Mouse (Mus musculus) heart, adult 2 months (tissue): ENCODE results near the gene Cd3d. TPM values are rescaled to one million over a fixed set of nuclear protein-coding genes. Genes with fewer than 3 reads are reported as not detected.

Experiments
- DNase-seq, 2 experiments: peaks; one replicate each; pipeline ENCODE4 v3.0.0; 2021
- H3K27ac ChIP-seq: fragments of 200-600 bp; 2 replicates; pipeline ENCODE4 v1.8.1; 2022
- H3K27me3 ChIP-seq: fragments of 200-500 bp; 2 replicates; pipeline ENCODE4 v1.6.1; 2012; ENCODE audit warnings: mild to moderate bottlenecking, low read length, inconsistent platforms, mixed read lengths; ENCODE audit not compliant: control insufficient read depth, insufficient read depth
- H3K36me3 ChIP-seq: fragments of 200-500 bp; 2 replicates; pipeline ENCODE4 v1.6.1; 2012; ENCODE audit warnings: low read length, inconsistent platforms; ENCODE audit not compliant: control insufficient read depth, insufficient read depth
- H3K4me1 ChIP-seq: fragments of 200-500 bp; 2 replicates; pipeline ENCODE4 v1.6.1; 2011; ENCODE audit warnings: low read length; ENCODE audit not compliant: control insufficient read depth, insufficient read depth
- H3K4me3 ChIP-seq: fragments of 200-600 bp; 2 replicates; pipeline ENCODE4 v1.8.1; 2022
- H3K79me2 ChIP-seq: fragments of 200-500 bp; replicated peaks from 2 replicates; pipeline ENCODE4 v1.6.1; 2012; ENCODE audit warnings: mild to moderate bottlenecking, inconsistent platforms, low read length, moderate library complexity, mixed read lengths; ENCODE audit not compliant: control insufficient read depth, insufficient read depth
- H3K9ac ChIP-seq: fragments of 200-500 bp; 2 replicates; pipeline ENCODE4 v1.6.1; 2012; ENCODE audit warnings: low read depth, mild to moderate bottlenecking, control low read depth, inconsistent platforms, low read length, mixed read lengths
- CTCF ChIP-seq: fragments of 200-600 bp; IDR thresholded peaks from 2 replicates; pipeline ENCODE4 v1.8.1; 2022; ENCODE audit warnings: antibody characterized with exemption, mild to moderate bottlenecking, moderate library complexity
- EP300 ChIP-seq: fragments of 200-500 bp; IDR thresholded peaks from 2 replicates; pipeline ENCODE4 v1.6.1; 2011; ENCODE audit warnings: low read depth, low read length, control low read depth; ENCODE audit not compliant: insufficient read depth
- POLR2A ChIP-seq: fragments of 200-500 bp; IDR thresholded peaks from 2 replicates; pipeline ENCODE4 v1.6.1; 2011; ENCODE audit warnings: mild to moderate bottlenecking, low read depth, low read length, control low read depth; ENCODE audit not compliant: insufficient read depth
- WGBS: fragments of 180-500 bp; shearing (Covaris S2); methylation state at CpG from one replicate; pipeline ENCODE4 v1.1.7; 2018; 5-methylcytosine and 5-hydroxymethylcytosine counted together
- intact Hi-C: fragments of 180-260 bp; cut with DNase I; formaldehyde crosslinking; loops from one replicate; pipeline ENCODE4 v1.15.1; 2025
- polyA plus RNA-seq: library from polyadenylated mRNA; depleted of rRNA; stranded (reverse); fragments of >200 nt; gene quantifications from 2 replicates; pipeline ENCODE4 v1.2.3, GENCODE M21; 2012
- total RNA-seq, 2 experiments: library from RNA; stranded (reverse); gene quantifications; 2 replicates each; pipeline ENCODE4 v1.2.3; 2021

The Cd3d gene
- total and polyA plus RNA-seq, 3 experiments = 0.66 to 0.92 TPM; not detected in 1

GRCm38 (mm10) chr9:45007404-45007803, 25.8 kb downstream of the Cd3d start:
- TF ChIP-seq EP300 (no peak), POLR2A (no peak)
- Histone ChIP-seq H3K9ac (no peak overlapping the region), H3K27me3 (peaks cover 2% of the 10 kb centered on the region; the same call in 1 of the 2 replicates), H3K79me2 (no peaks in the 10 kb centered on the region), H3K4me3 (no peak overlapping the region), H3K4me1 (no peaks in the 10 kb centered on the region), H3K36me3 (no peaks in the 10 kb centered on the region), H3K27ac (no peak overlapping the region)
- intact Hi-C loops = no loop called here
- no peak for DNase-seq
- WGBS = 66% methylated on average over 12 of the region's 12 CpGs

GRCm38 (mm10) chr9:45008342-45008741, 26.8 kb downstream of the Cd3d start:
- WGBS = 79% methylated on average over 4 of the region's 4 CpGs

GRCm38 (mm10) chr9:45009180-45010078, 27.8 kb downstream of the Cd3d start, which contains the start of gene Cd3e:
Gene Cd3e, minus strand, starts transcription at chr9:45009627.
- Histone ChIP-seq H3K9ac (no peak within 1 kb of the TSS), H3K4me1 (no peaks in the 10 kb centered on the region), H3K79me2 (no peaks in the 10 kb centered on the region), H3K4me3 (no peak within 1 kb of the TSS), H3K36me3 (no peaks in the 10 kb centered on the region), H3K27me3 (peaks cover 2% of the 10 kb centered on the region; the same call in 1 of the 2 replicates), H3K27ac (no peak within 1 kb of the TSS)
- intact Hi-C loops = no loop called here
- TF ChIP-seq EP300 (no peak), POLR2A (no peak), CTCF (no peak)
- DNase-seq = no peak
- WGBS = 79% methylated on average over 19 of the region's 19 CpGs

More at GRCm38 (mm10) chr9:45008342-45008741, 26.8 kb downstream of the Cd3d start:
- no peak overlapping the region for H3K9ac ChIP-seq
- no peak overlapping the region for H3K4me3 ChIP-seq
- TF ChIP-seq CTCF = no peak
- TF ChIP-seq POLR2A = no peak
- no peak for TF ChIP-seq EP300
- no peak for DNase-seq
- no peak overlapping the region for H3K27ac ChIP-seq
- H3K4me1 ChIP-seq = no peaks in the 10 kb centered on the region
- H3K79me2 ChIP-seq = no peaks in the 10 kb centered on the region
- H3K36me3 ChIP-seq = no peaks in the 10 kb centered on the region
- H3K27me3 ChIP-seq = peaks cover 2% of the 10 kb centered on the region; the same call in 1 of the 2 replicates
- intact Hi-C loops = no loop called here

- Histone ChIP-seq H3K27ac (no peak overlapping the region), H3K79me2 (no peaks in the 10 kb centered on the region), H3K36me3 (no peaks in the 10 kb centered on the region), H3K27me3 (peaks cover 2% of the 10 kb centered on the region; the same call in 1 of the 2 replicates), H3K4me1 (no peaks in the 10 kb centered on the region), H3K9ac (no peak overlapping the region), H3K4me3 (no peak overlapping the region)
- TF ChIP-seq EP300 (no peak), POLR2A (no peak), CTCF (no peak)
- 65% methylated on average over 4 of the region's 4 CpGs for WGBS
- DNase-seq = no peak
- intact Hi-C loops = no loop called here
These were observed 28.9 kb downstream of the Cd3d start for GRCm38 (mm10) chr9:45010461-45010860.

GRCm38 (mm10) chr9:45011291-45011690, 29.7 kb downstream of the Cd3d start:
- DNase-seq = no peak
- H3K36me3 ChIP-seq = no peaks in the 10 kb centered on the region
- H3K79me2 ChIP-seq = no peaks in the 10 kb centered on the region
- H3K27ac ChIP-seq = no peak overlapping the region
- peaks cover 2% of the 10 kb centered on the region; the same call in 1 of the 2 replicates for H3K27me3 ChIP-seq
- intact Hi-C loops = no loop called here
- H3K4me3 ChIP-seq = no peak overlapping the region
- no peak overlapping the region for H3K9ac ChIP-seq
- no peak for TF ChIP-seq POLR2A
- TF ChIP-seq CTCF = no peak
- no peak for TF ChIP-seq EP300
- no peaks in the 10 kb centered on the region for H3K4me1 ChIP-seq
- 49% methylated on average over 6 of the region's 6 CpGs for WGBS

GRCm38 (mm10) chr9:45014879-45015278, 33.3 kb downstream of the Cd3d start:
- 33% methylated on average over 2 of the region's 2 CpGs for WGBS
- TF ChIP-seq POLR2A = no peak
- TF ChIP-seq CTCF = no peak
- no peak for TF ChIP-seq EP300
- intact Hi-C loops = no loop called here

More at GRCm38 (mm10) chr9:45014879-45015278, 33.3 kb downstream of the Cd3d start:
- Histone ChIP-seq H3K27me3 (no peaks in the 10 kb centered on the region), H3K4me1 (no peaks in the 10 kb centered on the region), H3K36me3 (no peaks in the 10 kb centered on the region), H3K4me3 (no peak overlapping the region), H3K27ac (no peak overlapping the region), H3K9ac (no peak overlapping the region), H3K79me2 (no peaks in the 10 kb centered on the region)
- no peak for DNase-seq
